Mouse (Mus musculus) thymus, adult 2 months (tissue): ENCODE results near the gene Kcnmb1.

Experiments used
- CTCF ChIP-seq: fragments of 200-500 bp; IDR thresholded peaks from 2 replicates; pipeline ENCODE4 v1.5.1; 2012; ENCODE audit warnings: mild to moderate bottlenecking, control low read depth, low read length, moderate library complexity, borderline replicate concordance; ENCODE audit not compliant: control insufficient read depth, poor library complexity, insufficient read depth; ENCODE audit errors: extremely low read depth
- POLR2A ChIP-seq: fragments of 200-500 bp; IDR thresholded peaks from 2 replicates; pipeline ENCODE4 v1.6.1; 2012; ENCODE audit warnings: mild to moderate bottlenecking, low read length, control low read depth, moderate library complexity; ENCODE audit not compliant: control insufficient read depth, poor library complexity, insufficient read depth; ENCODE audit errors: extremely low read depth

DNA sequence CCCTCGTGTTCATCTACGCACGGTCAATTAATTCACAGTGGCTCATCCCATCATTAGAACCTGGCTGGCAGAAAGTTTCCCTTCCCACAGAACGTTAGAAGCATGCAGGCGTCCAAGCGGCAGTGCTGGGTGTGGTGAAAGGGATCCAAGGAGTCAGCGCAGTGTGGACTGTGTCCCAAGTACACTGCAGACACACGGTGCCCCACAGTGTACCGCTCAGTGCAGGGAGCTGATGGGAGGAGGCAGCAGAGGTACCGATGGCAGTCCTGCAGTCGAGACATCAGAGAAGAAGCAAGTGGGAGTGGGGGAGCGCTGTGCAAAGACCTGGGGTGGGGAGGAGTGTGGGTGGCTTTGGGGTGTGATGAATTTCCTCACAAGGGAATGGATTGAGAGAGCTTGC is 48.6 kb upstream of the Kcnmb1 start:
- TF ChIP-seq POLR2A (no peak), CTCF (no peak)
